Mouse (Mus musculus) forebrain, embryonic 14.5 days (tissue): ENCODE results near the gene Rbm28. TPM values are rescaled to one million over a fixed set of nuclear protein-coding genes. Genes with fewer than 3 reads are reported as not detected.

ENCODE experiments used
- ATAC-seq: fragments of 200-750 bp; cut with Nextera tagmentation; 2 replicates; pipeline ENCODE4 v1.8.0; 2017; ENCODE audit warnings: mild to moderate bottlenecking, moderate library complexity
- DNase-seq: peaks from one replicate; pipeline ENCODE4 v3.0.0-alpha.2; 2015; ENCODE audit warnings: low spot score
- H3K27ac ChIP-seq: fragments of 300-500 bp; sonication (generic); 2 replicates; pipeline ENCODE4 v1.5.1; 2014; ENCODE audit warnings: low read depth, mild to moderate bottlenecking, control low read depth, low read length, moderate library complexity
- H3K27me3 ChIP-seq: fragments of 300-500 bp; sonication (generic); replicated peaks from 2 replicates; pipeline ENCODE4 v1.6.1; 2014; ENCODE audit warnings: low read length, control low read depth, mixed read lengths; ENCODE audit not compliant: control insufficient read depth, insufficient read depth
- H3K36me3 ChIP-seq: fragments of 300-500 bp; sonication (generic); 2 replicates; pipeline ENCODE4 v1.6.1; 2014; ENCODE audit warnings: low read length, control low read depth; ENCODE audit not compliant: control insufficient read depth, insufficient read depth
- H3K4me1 ChIP-seq: fragments of 300-500 bp; sonication (generic); 2 replicates; pipeline ENCODE4 v1.6.1; 2014; ENCODE audit warnings: antibody characterized with exemption, low read length, control low read depth; ENCODE audit not compliant: control insufficient read depth, insufficient read depth
- H3K4me2 ChIP-seq: fragments of 300-500 bp; sonication (generic); 2 replicates; pipeline ENCODE4 v1.6.1; 2014; ENCODE audit warnings: mild to moderate bottlenecking, control low read depth, low read length
- H3K4me3 ChIP-seq: fragments of 300-500 bp; sonication (generic); 2 replicates; pipeline ENCODE4 v1.5.1; 2014; ENCODE audit warnings: low read depth, low read length, control low read depth
- H3K9ac ChIP-seq: fragments of 300-500 bp; sonication (generic); 2 replicates; pipeline ENCODE4 v1.6.1; 2014; ENCODE audit warnings: mild to moderate bottlenecking, low read length, control low read depth, moderate library complexity
- H3K9me3 ChIP-seq: fragments of 300-500 bp; sonication (generic); replicated peaks from 2 replicates; pipeline ENCODE4 v1.6.1; 2016; ENCODE audit warnings: low read length, control low read depth, mixed read lengths; ENCODE audit not compliant: control insufficient read depth
- WGBS: fragments of 180-500 bp; shearing (Covaris S2); extraction: QIAGEN DNeasy Blood & Tissue Kit; methylation state at CpG from one replicate; pipeline ENCODE4 v1.1.7; 2014; 5-methylcytosine and 5-hydroxymethylcytosine counted together
- microRNA-seq: library from miRNA; unstranded; fragments of <30 nt; microRNA quantifications from one replicate; pipeline ENCODE4, GENCODE M21; 2016
- polyA plus RNA-seq: library from polyadenylated mRNA; unstranded; fragments of >200 nt; fragmentation: Nextera tagmentation; extraction: Ambion mirVana; gene quantifications from 2 replicates; pipeline ENCODE4 v1.2.1, GENCODE M21; 2014

Rbm28 gene
- polyA plus RNA-seq, 1 experiment from 2014 or later, result 34.3 TPM

- no peak overlapping the region for H3K9ac ChIP-seq
- no peaks in the 10 kb centered on the region for H3K27me3 ChIP-seq
- no peak overlapping the region for H3K4me3 ChIP-seq
- ATAC-seq (no peak), DNase-seq (no peak)
- no peak overlapping the region for H3K27ac ChIP-seq
- H3K9me3 ChIP-seq, result no peaks in the 10 kb centered on the region
- no peaks in the 10 kb centered on the region for H3K36me3 ChIP-seq
- 49% methylated on average over 9 of the region's 9 CpGs for WGBS
- H3K4me2 ChIP-seq, result no peak overlapping the region
- H3K4me1 ChIP-seq, result no peaks in the 10 kb centered on the region; the same call in 1 of the 2 replicates
Measured at GRCm38 (mm10) chr6:29082776-29083354, 81.9 kb downstream of the Rbm28 start.

- DNase-seq (no peak), ATAC-seq (no peak)
- H3K36me3 ChIP-seq, result no peaks in the 10 kb centered on the region
- no peak overlapping the region for H3K4me3 ChIP-seq
- no peak overlapping the region for H3K27ac ChIP-seq
- H3K9ac ChIP-seq, result no peak overlapping the region
- no peaks in the 10 kb centered on the region for H3K27me3 ChIP-seq
- WGBS, result 78% methylated on average over 10 of the region's 10 CpGs
- H3K4me1 ChIP-seq, result no peaks in the 10 kb centered on the region; the same call in 1 of the 2 replicates
- no peaks in the 10 kb centered on the region for H3K9me3 ChIP-seq
- no peak overlapping the region for H3K4me2 ChIP-seq
Measured at GRCm38 (mm10) chr6:29081826-29082363, 82.9 kb downstream of the Rbm28 start.

DNA sequence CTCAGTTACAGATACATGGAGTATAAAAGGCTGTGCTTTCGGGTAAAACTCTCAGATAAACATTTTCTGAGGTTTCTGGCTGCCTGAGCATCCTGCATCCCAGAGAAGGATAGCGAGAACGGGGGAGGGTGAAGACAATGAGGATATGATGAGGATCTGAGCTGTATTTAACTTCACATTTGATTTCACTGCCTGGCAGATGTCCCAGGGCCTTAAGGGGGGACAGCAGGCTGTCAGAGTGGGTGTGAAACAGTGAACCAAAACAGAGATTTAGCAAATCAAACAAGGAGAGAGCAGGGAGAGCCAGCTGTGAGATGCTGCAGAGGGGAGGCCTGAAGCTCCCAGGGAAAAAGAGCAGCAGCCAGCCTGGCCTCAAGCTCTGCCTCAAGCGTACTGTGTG, 85.5 kb downstream of the Rbm28 start:
- ATAC-seq (peak; percentile 81), DNase-seq (peak; percentile 83)
- WGBS, result 55% methylated on average over 4 of the region's 4 CpGs
- no peaks in the 10 kb centered on the region; the same call in 1 of the 2 replicates for H3K4me1 ChIP-seq
- no peak overlapping the region for H3K4me2 ChIP-seq
- H3K27ac ChIP-seq, result peak overlapping the region; percentile 35; the same call in 1 of the 2 replicates
- H3K36me3 ChIP-seq, result no peaks in the 10 kb centered on the region
- no peak overlapping the region for H3K9ac ChIP-seq
- H3K9me3 ChIP-seq, result no peaks in the 10 kb centered on the region
- no peak overlapping the region for H3K4me3 ChIP-seq
- H3K27me3 ChIP-seq, result no peaks in the 10 kb centered on the region

GRCm38 (mm10) chr6:29074133-29074469, 90.7 kb downstream of the Rbm28 start:
- no peak for ATAC-seq
- Histone ChIP-seq H3K9me3 (no peaks in the 10 kb centered on the region), H3K4me3 (no peak overlapping the region), H3K4me2 (no peak overlapping the region), H3K27me3 (no peaks in the 10 kb centered on the region), H3K27ac (no peak overlapping the region), H3K4me1 (no peaks in the 10 kb centered on the region), H3K36me3 (no peaks in the 10 kb centered on the region), H3K9ac (no peak overlapping the region)
- no peak for DNase-seq

Small RNA genes lying within 50 kb of the gene (microRNA-seq; reads per million reads assigned to microRNA genes)
- not detected for gene Gm24303

Other genes with a start within 250 kb of the Rbm28 start
- gene Lep, start 104.8 kb downstream of the Rbm28 start, polyA plus RNA-seq, result not detected in 2 replicates
- 1.9 and 3.8 TPM in 2 replicates for gene Prrt4, start 14.6 kb upstream of the Rbm28 start, polyA plus RNA-seq
- gene Impdh1, start 51.4 kb upstream of the Rbm28 start, polyA plus RNA-seq, result 34.5 and 50.2 TPM in 2 replicates
- 46.6 and 54.6 TPM in 2 replicates for gene Hilpda, start 107.5 kb upstream of the Rbm28 start, polyA plus RNA-seq
- gene Fam71f2, start 114.6 kb upstream of the Rbm28 start, polyA plus RNA-seq, result 0.53 and 1.0 TPM in 2 replicates
- gene Fam71f1, start 154.1 kb upstream of the Rbm28 start, polyA plus RNA-seq, result not detected in 2 replicates
- 196 and 210 TPM in 2 replicates for gene Calu, start 183.1 kb upstream of the Rbm28 start, polyA plus RNA-seq
- 0.17 and 0.33 TPM in 2 replicates for gene Opn1sw, start 223.5 kb upstream of the Rbm28 start, polyA plus RNA-seq
- gene Ccdc136, start 231.3 kb upstream of the Rbm28 start, polyA plus RNA-seq, result 40.2 and 42.2 TPM in 2 replicates